Mouse (Mus musculus): ENCODE data around the gene Gm14862.

DNA sequence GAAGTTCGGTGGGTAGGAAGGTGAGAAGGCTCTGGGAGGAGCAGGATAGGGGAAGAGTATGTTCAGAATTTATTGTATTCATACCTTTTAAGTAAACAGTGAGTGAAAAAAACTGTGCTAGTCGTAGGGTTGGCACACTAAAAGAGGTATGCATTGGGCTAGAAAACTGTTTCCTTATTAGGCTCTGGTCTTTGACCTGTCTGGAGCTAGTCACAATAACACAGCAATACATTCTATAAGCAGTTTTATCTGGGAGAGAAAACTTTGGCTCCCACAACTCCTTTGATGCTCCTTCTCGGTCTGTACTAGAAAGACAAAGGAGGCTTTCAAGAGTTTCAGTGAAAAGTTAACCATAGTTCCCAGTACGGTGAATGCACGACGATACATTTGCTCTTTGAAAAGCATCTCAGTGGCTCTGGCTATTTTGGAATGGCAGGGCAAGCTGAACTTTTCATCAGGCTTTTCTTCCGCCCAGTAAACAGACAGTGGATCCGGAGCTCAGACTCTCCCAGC is 15.3 kb upstream of the Gm14862 start:
- TF ChIP-seq CTCF (conservative IDR thresholded peaks at IDR 0.05; ENCODE audit: insufficient read depth, insufficient read length, low read depth, low read length) (no peak), POLR2A (IDR thresholded peaks at IDR 0.05; ENCODE audit: low read depth, low read length) (no peak)
